Mouse (Mus musculus) MEL (cell line): ENCODE measurements around the gene Asap3. TPM values are rescaled to one million over a fixed set of nuclear protein-coding genes. Genes with fewer than 3 reads are reported as not detected.

Experiments
- DNase-seq: peaks from one replicate; pipeline ENCODE4 v3.0.0; 2011; ENCODE audit warnings: low read depth, low spot score
- H3K27ac ChIP-seq: 2 replicates; pipeline ENCODE4 v1.5.1; 2012; ENCODE audit warnings: low read depth, mild to moderate bottlenecking, control low read depth, low read length, moderate library complexity; ENCODE audit not compliant: control insufficient read depth
- H3K27me3 ChIP-seq, 2 experiments: fragments of 150-350 bp in 1 of 2; sonication (generic) in 1 of 2; 2 replicates each; pipeline ENCODE4 v1.6.1; 2012; ENCODE audit warnings: low read length in 2 of 2, mild to moderate bottlenecking in 2 of 2, improper control_type of control experiment in 1 of 2, moderate library complexity in 1 of 2; ENCODE audit not compliant: insufficient read depth in 2 of 2, control insufficient read depth in 1 of 2
- H3K36me3 ChIP-seq, 2 experiments: 2 replicates each; pipeline ENCODE4 v1.6.1; 2012 to 2014; ENCODE audit warnings: low read length in 2 of 2, improper control_type of control experiment in 1 of 2, inconsistent platforms in 1 of 2, mild to moderate bottlenecking in 1 of 2; ENCODE audit not compliant: insufficient read depth in 2 of 2, control insufficient read depth in 1 of 2
- H3K4me1 ChIP-seq, 2 experiments: fragments of 150-350 bp in 1 of 2; sonication (generic) in 1 of 2; 2 replicates each; pipeline ENCODE4 v1.6.1; 2012; ENCODE audit warnings: low read length in 2 of 2, improper control_type of control experiment in 1 of 2, mild to moderate bottlenecking in 1 of 2; ENCODE audit not compliant: insufficient read depth in 2 of 2, control insufficient read depth in 1 of 2
- H3K4me3 ChIP-seq, 2 experiments: fragments of 150-350 bp in 1 of 2; sonication (generic) in 1 of 2; 2 replicates each; pipeline ENCODE4 v1.5.1; 2012; ENCODE audit warnings: low read depth in 2 of 2, low read length in 2 of 2, mild to moderate bottlenecking in 2 of 2, moderate library complexity in 2 of 2, control low read depth in 1 of 2, improper control_type of control experiment in 1 of 2; ENCODE audit not compliant: control insufficient read depth in 1 of 2, insufficient read depth in 1 of 2
- H3K79me2 ChIP-seq: 2 replicates; pipeline ENCODE4 v1.6.1; 2012; ENCODE audit warnings: mild to moderate bottlenecking, low read length, moderate library complexity; ENCODE audit not compliant: control insufficient read depth, poor library complexity, insufficient read depth
- H3K9ac ChIP-seq: 2 replicates; pipeline ENCODE4 v1.6.1; 2012; ENCODE audit warnings: low read depth, mild to moderate bottlenecking, control low read depth, low read length, moderate library complexity; ENCODE audit not compliant: control insufficient read depth, poor library complexity, severe bottlenecking
- H3K9me3 ChIP-seq: fragments of 150-350 bp; sonication (generic); replicated peaks from 2 replicates; pipeline ENCODE4 v1.6.1; 2012; ENCODE audit warnings: mild to moderate bottlenecking, low read length, improper control_type of control experiment, moderate library complexity; ENCODE audit not compliant: insufficient read depth
- CHD1 ChIP-seq: IDR thresholded peaks from 2 replicates; pipeline ENCODE4 v1.6.1; 2012; ENCODE audit warnings: low read depth, mild to moderate bottlenecking, inconsistent platforms, low read length, improper control_type of control experiment
- CTCF ChIP-seq, 3 experiments: IDR thresholded peaks in 2 of 3; conservative IDR thresholded peaks in 1 of 3; 2 replicates each; pipeline ENCODE4 v1.5.1; 2011 to 2012; ENCODE audit warnings: low read length in 3 of 3, low read depth in 2 of 3, mild to moderate bottlenecking in 2 of 3, improper control_type of control experiment in 1 of 3, inconsistent platforms in 1 of 3, mixed read lengths in 1 of 3, moderate library complexity in 1 of 3; ENCODE audit not compliant: control insufficient read depth in 1 of 3, insufficient read depth in 1 of 3, poor library complexity in 1 of 3, severe bottlenecking in 1 of 3
- ETS1 ChIP-seq: IDR thresholded peaks from 2 replicates; pipeline ENCODE4 v1.6.1; 2012; ENCODE audit warnings: low read depth, mild to moderate bottlenecking, inconsistent platforms, low read length, improper control_type of control experiment, moderate library complexity
- GABPA ChIP-seq: IDR thresholded peaks from 2 replicates; pipeline ENCODE4 v1.6.1; 2012; ENCODE audit warnings: low read depth, mild to moderate bottlenecking, inconsistent platforms, low read length, improper control_type of control experiment, moderate library complexity
- MAZ ChIP-seq: IDR thresholded peaks from 2 replicates; pipeline ENCODE4 v1.6.1; 2012; ENCODE audit warnings: low read depth, mild to moderate bottlenecking, inconsistent platforms, low read length, improper control_type of control experiment
- MEF2A ChIP-seq: IDR thresholded peaks from 2 replicates; pipeline ENCODE4 v1.6.1; 2014; ENCODE audit warnings: low read depth, mild to moderate bottlenecking, inconsistent platforms, low read length, improper control_type of control experiment; ENCODE audit not compliant: poor library complexity, insufficient replicate concordance, severe bottlenecking; ENCODE audit errors: extremely low read depth
- MXI1 ChIP-seq: IDR thresholded peaks from 2 replicates; pipeline ENCODE4 v1.6.1; 2011; ENCODE audit warnings: mild to moderate bottlenecking, low read depth, low read length, improper control_type of control experiment
- MYB ChIP-seq: IDR thresholded peaks from 2 replicates; pipeline ENCODE4 v1.6.1; 2011; ENCODE audit warnings: mild to moderate bottlenecking, low read depth, low read length, improper control_type of control experiment
- MYC ChIP-seq: IDR thresholded peaks from 2 replicates; pipeline ENCODE4 v1.6.1; 2011; ENCODE audit warnings: low read depth, mild to moderate bottlenecking, low read length, improper control_type of control experiment, moderate library complexity
- NRF1 ChIP-seq: IDR thresholded peaks from 2 replicates; pipeline ENCODE4 v1.6.1; 2014; ENCODE audit warnings: low read depth, mild to moderate bottlenecking, inconsistent platforms, low read length, improper control_type of control experiment, moderate library complexity; ENCODE audit not compliant: poor library complexity, insufficient read depth, severe bottlenecking
- RAD21 ChIP-seq: IDR thresholded peaks from 2 replicates; pipeline ENCODE4 v1.6.1; 2011; ENCODE audit warnings: mild to moderate bottlenecking, low read depth, low read length, improper control_type of control experiment
- SIN3A ChIP-seq: IDR thresholded peaks from 2 replicates; pipeline ENCODE4 v1.6.1; 2012; ENCODE audit warnings: low read length, improper control_type of control experiment, inconsistent platforms
- SMC3 ChIP-seq: IDR thresholded peaks from 2 replicates; pipeline ENCODE4 v1.6.1; 2011; ENCODE audit warnings: low read depth, low read length, improper control_type of control experiment
- TBP ChIP-seq: IDR thresholded peaks from 2 replicates; pipeline ENCODE4 v1.8.0; 2011; ENCODE audit warnings: low read depth, low read length, improper control_type of control experiment
- UBTF ChIP-seq: IDR thresholded peaks from 2 replicates; pipeline ENCODE4 v1.6.1; 2012; ENCODE audit warnings: low read depth, mild to moderate bottlenecking, inconsistent platforms, low read length, improper control_type of control experiment, moderate library complexity, borderline replicate concordance; ENCODE audit not compliant: insufficient read depth
- USF1 ChIP-seq: IDR thresholded peaks from 2 replicates; pipeline ENCODE4 v1.6.1; 2014; ENCODE audit warnings: low read depth, mild to moderate bottlenecking, inconsistent platforms, low read length, improper control_type of control experiment, moderate library complexity
- ZC3H11A ChIP-seq: IDR thresholded peaks from 2 replicates; pipeline ENCODE4 v1.6.1; 2012; ENCODE audit warnings: low read depth, mild to moderate bottlenecking, inconsistent platforms, low read length, improper control_type of control experiment
- ZKSCAN1 ChIP-seq: IDR thresholded peaks from 2 replicates; pipeline ENCODE4 v1.6.1; 2012; ENCODE audit warnings: low read depth, mild to moderate bottlenecking, inconsistent platforms, low read length, improper control_type of control experiment, moderate library complexity
- ZMIZ1 ChIP-seq: IDR thresholded peaks from 2 replicates; pipeline ENCODE4 v1.6.1; 2012; ENCODE audit warnings: low read depth, mild to moderate bottlenecking, inconsistent platforms, low read length, improper control_type of control experiment, moderate library complexity
- ZNF384 ChIP-seq: IDR thresholded peaks from 2 replicates; pipeline ENCODE4 v1.6.1; 2012; ENCODE audit warnings: low read depth, mild to moderate bottlenecking, inconsistent platforms, low read length, improper control_type of control experiment
- polyA plus RNA-seq, 2 experiments: library from polyadenylated mRNA; stranded (reverse) in 1 of 2; unstranded in 1 of 2; fragments of >175 nt in 1 of 2; fragments of >200 nt in 1 of 2; gene quantifications; 2 replicates each; pipeline versions ENCODE4 v1.2.1 to v1.2.4; 2012; ENCODE audit warnings: low replicate concordance in 2 of 2, low read depth in 1 of 2; ENCODE audit not compliant: insufficient read length in 2 of 2, insufficient read depth in 1 of 2, missing spikeins in 1 of 2
- total RNA-seq: library from RNA; depleted of rRNA; stranded (reverse); fragments of 300-350 nt; gene quantifications from 2 replicates; pipeline ENCODE4 v1.2.3, GENCODE M21; 2012

Gene Asap3
- total and polyA plus RNA-seq, 3 experiments: 0.04 to 0.33 TPM; not detected in 1

DNA sequence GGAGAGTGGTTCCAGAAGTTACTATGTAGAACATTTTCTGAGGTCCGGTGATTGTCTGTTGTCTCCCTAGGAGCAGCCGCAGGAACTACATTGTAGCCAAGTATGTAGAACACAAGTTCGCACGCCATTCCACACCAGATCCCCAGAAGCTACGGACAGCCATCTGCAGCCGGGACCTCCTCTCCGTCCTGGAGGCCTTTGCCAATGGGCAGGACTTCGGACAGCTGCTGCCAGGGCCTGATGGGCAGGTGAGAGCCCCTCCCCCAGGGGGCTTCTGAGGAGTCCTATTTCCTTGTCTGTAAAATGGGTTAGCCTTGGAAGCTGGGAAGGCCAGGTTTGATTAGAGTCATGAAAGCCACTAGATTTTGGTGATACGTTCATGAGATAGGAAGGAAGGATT, 32.9 kb downstream of the Asap3 start (continued):
- TF ChIP-seq MYB: no peak

GRCm38 (mm10) chr4:136239622-136240021, 33.5 kb downstream of the Asap3 start:
- no peaks in the 10 kb centered on the region for H3K36me3 ChIP-seq
- peak; percentile 86 for DNase-seq
- H3K79me2 ChIP-seq: no peaks in the 10 kb centered on the region
- H3K9me3 ChIP-seq: no peaks in the 10 kb centered on the region
- no peak overlapping the region for H3K27ac ChIP-seq
- TF ChIP-seq RAD21 (peak; percentile 35), CHD1 (no peak), SMC3 (peak; percentile 78), ZC3H11A (0 out of 2 replicates have a peak, but pooled peaks have one; percentile 12), SIN3A (peak; percentile 52), CTCF (IDR thresholded peaks at IDR 0.05 in 2 of 3, conservative IDR thresholded peaks at IDR 0.05 in 1 of 3; ENCODE audit: control insufficient read depth in 1 of 3, insufficient read depth in 1 of 3, low read depth in 2 of 3, low read length in 3 of 3, poor library complexity in 1 of 3, severe bottlenecking in 1 of 3) (peak; percentile 72 to 82 (median 78)), ZKSCAN1 (no peak), MYC (no peak)
- no peak overlapping the region for H3K4me3 ChIP-seq
- peaks cover 0 to 3% of the 10 kb centered on the region in 2 experiments; a peak in 1 of 4 replicates for H3K27me3 ChIP-seq
- no peaks in the 10 kb centered on the region for H3K4me1 ChIP-seq
- H3K9ac ChIP-seq: no peak overlapping the region

GRCm38 (mm10) chr4:136240123-136240522, 34.0 kb downstream of the Asap3 start:
- no peak for TF ChIP-seq NRF1
- TF ChIP-seq GABPA: no peak
- TF ChIP-seq ETS1: no peak
- no peak for TF ChIP-seq TBP
- no peak for TF ChIP-seq UBTF
- TF ChIP-seq MYB: no peak
- TF ChIP-seq MXI1: no peak
- TF ChIP-seq USF1: no peak
- no peak for TF ChIP-seq ZNF384
- TF ChIP-seq RAD21: no peak
- TF ChIP-seq ZMIZ1: no peak
- no peak for TF ChIP-seq MAZ
- no peak for TF ChIP-seq MEF2A
- TF ChIP-seq, all 39 proteins: peak for 0
- H3K27ac ChIP-seq: no peak overlapping the region
- DNase-seq: no peak
- H3K4me3 ChIP-seq: no peak overlapping the region
- no peaks in the 10 kb centered on the region for H3K9me3 ChIP-seq
- H3K27me3 ChIP-seq: peaks cover 0 to 3% of the 10 kb centered on the region in 2 experiments; a peak in 2 of 4 replicates
- no peaks in the 10 kb centered on the region for H3K4me1 ChIP-seq
- H3K79me2 ChIP-seq: no peaks in the 10 kb centered on the region
- H3K9ac ChIP-seq: no peak overlapping the region
- H3K36me3 ChIP-seq: no peaks in the 10 kb centered on the region
